Mouse (Mus musculus) intestine, embryonic 14.5 days (tissue): ENCODE data around the gene Gdf10. TPM values are rescaled to one million over a fixed set of nuclear protein-coding genes. Genes with fewer than 3 reads are reported as not detected.
A peak's percentile ranks its signal among the peaks of the same experiment; 100 is the strongest.

ENCODE experiments used
- ATAC-seq: fragments of 200-750 bp; cut with Nextera tagmentation; replicated peaks from 2 replicates; pipeline ENCODE4 v1.8.0; 2017; ENCODE audit warnings: low read depth, moderate number of reproducible peaks, moderate TSS enrichment, moderate library complexity; ENCODE audit not compliant: low FRiP score, low TSS enrichment
- DNase-seq: peaks from one replicate; pipeline ENCODE4 v3.0.0-alpha.2; 2018; ENCODE audit warnings: low spot score
- H3K27ac ChIP-seq: fragments of 300-500 bp; sonication (generic); 2 replicates; pipeline ENCODE4 v1.5.1; 2014; ENCODE audit warnings: low read depth, mild to moderate bottlenecking, control low read depth
- H3K27me3 ChIP-seq: fragments of 300-500 bp; sonication (generic); replicated peaks from 2 replicates; pipeline ENCODE4 v1.6.1; 2014; ENCODE audit warnings: low read length, control low read depth; ENCODE audit not compliant: control insufficient read depth, insufficient read depth
- H3K36me3 ChIP-seq: fragments of 300-500 bp; sonication (generic); 2 replicates; pipeline ENCODE4 v1.6.1; 2014; ENCODE audit warnings: low read length, control low read depth; ENCODE audit not compliant: control insufficient read depth, insufficient read depth
- H3K4me1 ChIP-seq: fragments of 300-500 bp; sonication (generic); replicated peaks from 2 replicates; pipeline ENCODE4 v1.6.1; 2014; ENCODE audit warnings: low read length, control low read depth, mixed read lengths; ENCODE audit not compliant: control insufficient read depth, insufficient read depth
- H3K4me2 ChIP-seq: fragments of 300-500 bp; sonication (generic); 2 replicates; pipeline ENCODE4 v1.6.1; 2014; ENCODE audit warnings: low read length
- H3K4me3 ChIP-seq: fragments of 300-500 bp; sonication (generic); 2 replicates; pipeline ENCODE4 v1.5.1; 2014; ENCODE audit warnings: low read depth, low read length, control low read depth, mixed read lengths
- H3K9ac ChIP-seq: fragments of 300-500 bp; sonication (generic); 2 replicates; pipeline ENCODE4 v1.6.1; 2014; ENCODE audit warnings: mild to moderate bottlenecking, low read length
- H3K9me3 ChIP-seq: fragments of 300-500 bp; sonication (generic); 2 replicates; pipeline ENCODE4 v1.6.1; 2016; ENCODE audit warnings: low read length, control low read depth; ENCODE audit not compliant: control insufficient read depth
- WGBS: fragments of 180-500 bp; shearing (Covaris S2); extraction: QIAGEN DNeasy Blood & Tissue Kit; methylation state at CpG from one replicate; pipeline ENCODE4 v1.1.7; 2014; 5-methylcytosine and 5-hydroxymethylcytosine counted together
- polyA plus RNA-seq: library from polyadenylated mRNA; unstranded; fragments of >200 nt; fragmentation: Nextera tagmentation; extraction: Ambion mirVana; gene quantifications from 2 replicates; pipeline ENCODE4 v1.2.1, GENCODE M21; 2014

Gene Gdf10
- polyA plus RNA-seq = 8.8 and 9.4 TPM in 2 replicates

DNA sequence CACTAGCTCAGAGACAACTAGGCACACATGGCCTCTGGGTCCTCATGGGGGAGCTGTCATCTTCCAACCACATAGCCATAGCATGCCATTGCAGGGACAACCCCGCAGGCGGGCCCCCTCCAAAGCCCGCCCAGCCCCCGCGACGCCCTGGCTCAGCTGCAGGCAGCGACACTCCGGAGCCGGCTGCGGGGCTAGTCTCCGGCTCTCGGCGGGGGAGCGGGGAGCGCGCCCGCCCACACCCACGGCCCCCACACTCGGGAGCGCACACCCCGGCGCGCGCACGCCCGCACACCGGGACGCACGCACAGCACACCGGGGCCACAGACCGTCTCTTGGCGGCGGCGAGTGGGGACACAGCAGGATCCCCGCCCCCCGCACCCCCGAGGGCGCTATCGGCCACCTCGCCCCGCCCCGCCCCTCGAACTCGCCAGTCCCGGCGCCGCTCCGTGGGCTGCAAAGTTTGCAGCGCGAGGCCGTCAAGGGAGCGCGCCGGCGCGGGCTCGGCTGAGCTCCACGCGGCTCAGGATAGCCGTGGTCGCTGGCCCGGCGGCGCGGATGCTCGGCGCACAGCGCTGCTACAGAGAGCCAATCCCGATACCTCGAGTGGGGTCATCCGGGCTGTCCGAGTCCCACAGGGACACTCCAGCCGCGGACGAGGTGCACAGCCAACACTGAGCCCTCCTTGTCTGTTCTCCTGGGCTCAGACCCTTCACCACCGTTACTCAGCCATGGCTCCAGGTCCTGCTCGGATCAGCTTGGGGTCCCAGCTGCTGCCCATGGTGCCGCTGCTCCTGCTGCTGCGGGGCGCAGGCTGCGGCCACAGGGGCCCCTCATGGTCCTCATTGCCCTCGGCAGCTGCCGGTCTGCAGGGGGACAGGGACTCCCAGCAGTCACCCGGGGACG is at the start of gene Gdf10:
TSS of gene Gdf10 (plus strand) at position 420 of the 903 bp plus-strand sequence.
- WGBS = under 1% methylated on average over 68 of the region's 85 CpGs
- peak; percentile 83 for ATAC-seq
- H3K36me3 ChIP-seq = no peaks in the 10 kb centered on the region
- H3K4me2 ChIP-seq = peak within 1 kb of the TSS; percentile 96
- H3K9ac ChIP-seq = peak within 1 kb of the TSS; percentile 43
- peak; percentile 76 for DNase-seq
- H3K4me1 ChIP-seq = peaks cover 3% of the 10 kb centered on the region; the same call in 1 of the 2 replicates
- H3K27me3 ChIP-seq = peaks cover 67% of the 10 kb centered on the region
- H3K4me3 ChIP-seq = peak within 1 kb of the TSS; percentile 38
- no peak within 1 kb of the TSS for H3K27ac ChIP-seq
- H3K9me3 ChIP-seq = no peaks in the 10 kb centered on the region

DNA sequence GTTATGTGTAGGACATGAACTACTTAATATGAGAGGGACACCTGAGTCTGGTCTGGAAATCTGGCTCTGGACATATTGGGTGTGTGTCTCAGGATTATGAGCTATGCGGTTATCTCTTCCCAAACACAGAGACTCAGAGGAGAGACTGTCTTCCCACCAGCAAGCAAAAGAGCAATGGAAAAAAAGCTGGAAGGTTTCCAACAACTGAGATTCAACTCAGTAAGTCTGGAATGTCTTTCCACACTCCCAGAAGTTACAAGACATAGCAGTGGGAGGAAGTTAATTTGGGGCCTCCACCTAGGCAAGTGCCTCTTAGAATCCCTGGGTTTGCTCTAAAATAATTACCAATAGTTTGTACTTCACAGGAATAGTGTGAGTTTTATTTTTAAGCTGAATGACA is 44.6 kb upstream of the Gdf10 start:
- DNase-seq (no peak), ATAC-seq (no peak)
- Histone ChIP-seq H3K4me2 (no peak overlapping the region), H3K4me1 (peaks cover 5% of the 10 kb centered on the region; the same call in 1 of the 2 replicates), H3K36me3 (no peaks in the 10 kb centered on the region), H3K9me3 (no peaks in the 10 kb centered on the region), H3K9ac (no peak overlapping the region), H3K4me3 (no peak overlapping the region), H3K27me3 (no peaks in the 10 kb centered on the region), H3K27ac (no peak overlapping the region)
- 68% methylated on average over 1 of the region's 1 CpGs for WGBS

GRCm38 (mm10) chr14:33880236-33880635 is 43.2 kb upstream of the Gdf10 start:
- H3K4me2 ChIP-seq = no peak overlapping the region
- H3K9ac ChIP-seq = no peak overlapping the region
- WGBS = 78% methylated on average over 3 of the region's 3 CpGs
- H3K36me3 ChIP-seq = no peaks in the 10 kb centered on the region
- ATAC-seq (no peak), DNase-seq (no peak)
- no peak overlapping the region for H3K4me3 ChIP-seq
- H3K27ac ChIP-seq = no peak overlapping the region
- H3K4me1 ChIP-seq = peaks cover 5% of the 10 kb centered on the region; the same call in 1 of the 2 replicates
- H3K9me3 ChIP-seq = no peaks in the 10 kb centered on the region
- no peaks in the 10 kb centered on the region for H3K27me3 ChIP-seq

- no peak overlapping the region for H3K9ac ChIP-seq
- H3K36me3 ChIP-seq = no peaks in the 10 kb centered on the region
- 63% methylated on average over 3 of the region's 3 CpGs for WGBS
- no peaks in the 10 kb centered on the region for H3K27me3 ChIP-seq
- no peak overlapping the region for H3K27ac ChIP-seq
- ATAC-seq = no peak
- no peak overlapping the region for H3K4me2 ChIP-seq
- H3K4me1 ChIP-seq = peaks cover 5% of the 10 kb centered on the region; the same call in 1 of the 2 replicates
- DNase-seq = no peak
- no peak overlapping the region for H3K4me3 ChIP-seq
- H3K9me3 ChIP-seq = no peaks in the 10 kb centered on the region
Measured at GRCm38 (mm10) chr14:33881471-33881870, 41.9 kb upstream of the Gdf10 start.

DNA sequence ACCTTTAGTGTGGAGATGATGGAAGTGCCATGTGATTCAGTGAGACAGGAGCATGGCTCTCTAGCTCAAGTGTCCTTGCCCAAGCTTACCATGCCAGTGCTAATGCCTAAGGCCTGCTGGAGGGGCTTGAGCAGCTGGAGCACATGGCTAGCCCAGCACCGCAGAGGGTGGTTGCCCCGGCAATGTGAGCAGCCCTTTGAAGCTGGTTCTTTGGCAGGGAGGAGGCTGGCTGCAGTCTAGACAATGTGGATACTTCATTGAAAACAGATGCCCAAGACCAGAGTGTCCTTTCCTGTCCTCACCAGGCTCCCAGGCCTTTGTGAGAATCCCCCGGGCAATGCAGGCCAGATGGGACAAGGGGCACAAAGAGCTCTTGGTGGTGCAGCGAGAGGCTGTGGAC is 40.3 kb upstream of the Gdf10 start:
- Histone ChIP-seq H3K4me3 (no peak overlapping the region), H3K4me2 (no peak overlapping the region), H3K36me3 (no peaks in the 10 kb centered on the region), H3K4me1 (peaks cover 5% of the 10 kb centered on the region; the same call in 1 of the 2 replicates), H3K27me3 (no peaks in the 10 kb centered on the region), H3K27ac (no peak overlapping the region), H3K9me3 (no peaks in the 10 kb centered on the region), H3K9ac (no peak overlapping the region)
- ATAC-seq = no peak
- WGBS = 81% methylated on average over 4 of the region's 4 CpGs
- DNase-seq = no peak

DNA sequence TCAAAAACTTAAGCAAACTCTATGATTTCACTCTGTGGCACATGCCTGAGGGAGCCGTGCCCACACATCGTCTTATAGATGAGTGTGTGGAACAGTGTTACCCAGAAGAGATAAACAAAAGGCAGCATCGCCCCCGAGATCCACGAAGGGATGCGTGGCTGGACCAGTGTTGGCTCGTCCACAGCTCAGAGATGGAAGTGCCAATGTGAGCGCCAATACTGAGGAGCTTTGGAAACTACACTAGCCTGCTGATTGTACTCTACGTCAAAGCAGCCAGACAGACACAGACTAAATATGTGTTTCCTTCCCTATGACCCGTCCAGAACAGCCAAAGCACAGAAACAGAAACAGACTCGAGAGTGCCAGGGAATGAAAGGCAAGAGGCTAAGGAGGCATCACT is 37.9 kb upstream of the Gdf10 start:
- no peaks in the 10 kb centered on the region for H3K4me1 ChIP-seq
- no peak overlapping the region for H3K4me2 ChIP-seq
- WGBS = 67% methylated on average over 11 of the region's 11 CpGs
- ATAC-seq = no peak
- DNase-seq = no peak
- H3K9ac ChIP-seq = no peak overlapping the region
- H3K9me3 ChIP-seq = no peaks in the 10 kb centered on the region
- no peaks in the 10 kb centered on the region for H3K36me3 ChIP-seq
- no peaks in the 10 kb centered on the region for H3K27me3 ChIP-seq
- H3K27ac ChIP-seq = no peak overlapping the region
- no peak overlapping the region for H3K4me3 ChIP-seq

DNA sequence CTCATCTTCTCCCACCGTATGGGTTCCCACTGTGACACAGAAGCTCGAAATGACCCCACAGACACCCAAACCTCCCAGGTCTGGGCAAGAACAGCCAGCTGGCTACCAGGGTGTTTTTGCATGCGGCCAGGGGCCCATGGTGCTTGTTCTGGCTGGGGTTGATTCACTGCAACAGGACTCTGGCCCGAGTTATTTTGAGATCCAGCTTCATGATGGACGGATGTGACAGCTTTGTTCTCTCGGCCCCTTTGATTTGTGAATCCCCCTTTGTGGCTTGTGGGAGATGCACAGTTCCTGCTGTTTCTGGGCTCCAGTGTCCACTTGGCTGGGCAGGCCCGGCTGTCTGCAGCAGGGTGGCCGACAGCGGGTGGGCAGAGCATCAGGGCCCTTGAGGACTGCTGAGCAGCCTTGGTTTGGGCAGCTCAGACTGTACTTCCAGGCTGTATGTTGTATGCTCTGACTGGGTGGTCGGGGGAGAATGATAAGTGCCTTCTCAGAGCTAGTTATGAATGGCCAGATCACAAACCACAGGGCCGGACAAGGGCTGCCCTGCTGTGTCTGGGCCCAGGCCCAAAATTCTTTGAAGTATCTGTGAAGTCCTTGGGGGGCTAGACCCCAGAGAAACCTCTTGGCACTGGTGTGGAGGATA is 34.9 kb upstream of the Gdf10 start:
- 83% methylated on average over 11 of the region's 11 CpGs for WGBS

GRCm38 (mm10) chr14:33889971-33890370 is 33.4 kb upstream of the Gdf10 start:
- Histone ChIP-seq H3K4me3 (no peak overlapping the region), H3K9me3 (no peaks in the 10 kb centered on the region), H3K27ac (no peak overlapping the region), H3K36me3 (no peaks in the 10 kb centered on the region), H3K4me1 (no peaks in the 10 kb centered on the region), H3K4me2 (no peak overlapping the region), H3K9ac (no peak overlapping the region), H3K27me3 (no peaks in the 10 kb centered on the region)
- WGBS = 47% methylated on average over 3 of the region's 3 CpGs
- no peak; the same call in 1 of the 2 replicates for ATAC-seq
- DNase-seq = no peak

More for the DNA sequence above, 34.9 kb upstream of the Gdf10 start:
- H3K36me3 ChIP-seq = no peaks in the 10 kb centered on the region
- ATAC-seq (no peak), DNase-seq (no peak)
- no peaks in the 10 kb centered on the region for H3K27me3 ChIP-seq
- no peaks in the 10 kb centered on the region for H3K4me1 ChIP-seq
- no peak overlapping the region for H3K4me3 ChIP-seq
- no peak overlapping the region for H3K4me2 ChIP-seq
- no peak overlapping the region for H3K9ac ChIP-seq
- H3K27ac ChIP-seq = no peak overlapping the region
- no peaks in the 10 kb centered on the region for H3K9me3 ChIP-seq
